Mouse (Mus musculus): ENCODE measurements around the gene Dtx3. TPM values are rescaled to one million over a fixed set of nuclear protein-coding genes. Genes with fewer than 3 reads are reported as not detected.

Gene Dtx3
- polyA plus RNA-seq, 1 experiment from 2014 or later, result 129 TPM

DNA sequence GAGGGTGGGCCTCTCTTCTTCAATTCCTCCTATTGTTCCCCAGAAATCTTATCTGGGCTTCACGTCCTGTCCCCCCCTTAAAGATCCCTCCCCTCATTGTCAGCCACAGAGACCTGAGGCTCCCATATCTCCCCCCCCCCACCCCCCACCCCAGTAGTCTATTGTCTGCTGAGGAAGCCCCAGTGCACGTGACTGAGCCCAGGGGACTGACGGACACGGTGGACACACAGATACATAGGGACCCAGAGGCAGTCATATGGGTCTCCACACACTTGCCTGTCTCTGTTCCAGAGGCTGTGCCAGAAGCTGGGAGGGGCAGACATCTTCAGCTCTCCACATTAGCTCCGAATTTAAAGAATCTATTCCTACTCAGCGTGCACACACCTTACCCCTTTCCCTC, 14.0 kb downstream of the Dtx3 start:
- Histone ChIP-seq H3K4me2 (no peak overlapping the region), H3K36me3 (peaks cover 30% of the 10 kb centered on the region), H3K27ac (no peak overlapping the region), H3K9ac (no peak overlapping the region), H3K4me1 (peaks cover 63% of the 10 kb centered on the region), H3K9me3 (replicated peaks) (no peaks in the 10 kb centered on the region), H3K27me3 (peaks cover 75% of the 10 kb centered on the region), H3K4me3 (replicated peaks) (no peak overlapping the region)
- WGBS, result 75% methylated on average over 6 of the region's 6 CpGs
- ATAC-seq (replicated peaks; ENCODE audit: low FRiP score), result no peak

DNA sequence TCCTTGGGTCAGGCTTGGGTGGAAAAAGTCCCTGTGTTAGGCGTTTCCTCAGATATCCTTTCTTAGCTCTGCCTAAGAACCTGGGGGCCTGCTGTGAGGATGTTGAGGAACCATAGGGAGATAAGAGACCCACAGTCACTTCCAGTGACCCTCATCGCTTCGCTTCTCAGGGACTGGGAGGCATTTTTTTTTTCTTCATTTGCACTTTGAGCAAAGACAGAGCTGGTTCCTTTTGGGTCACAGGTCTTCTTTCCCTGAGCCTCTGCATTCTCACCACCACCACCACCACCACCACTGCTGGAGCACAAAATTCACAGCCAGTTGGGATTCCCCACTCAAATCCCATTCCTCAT, 14.9 kb downstream of the Dtx3 start:
- Histone ChIP-seq H3K9ac (no peak overlapping the region), H3K27me3 (peaks cover 82% of the 10 kb centered on the region)
- 28% methylated on average over 3 of the region's 3 CpGs for WGBS

DNA sequence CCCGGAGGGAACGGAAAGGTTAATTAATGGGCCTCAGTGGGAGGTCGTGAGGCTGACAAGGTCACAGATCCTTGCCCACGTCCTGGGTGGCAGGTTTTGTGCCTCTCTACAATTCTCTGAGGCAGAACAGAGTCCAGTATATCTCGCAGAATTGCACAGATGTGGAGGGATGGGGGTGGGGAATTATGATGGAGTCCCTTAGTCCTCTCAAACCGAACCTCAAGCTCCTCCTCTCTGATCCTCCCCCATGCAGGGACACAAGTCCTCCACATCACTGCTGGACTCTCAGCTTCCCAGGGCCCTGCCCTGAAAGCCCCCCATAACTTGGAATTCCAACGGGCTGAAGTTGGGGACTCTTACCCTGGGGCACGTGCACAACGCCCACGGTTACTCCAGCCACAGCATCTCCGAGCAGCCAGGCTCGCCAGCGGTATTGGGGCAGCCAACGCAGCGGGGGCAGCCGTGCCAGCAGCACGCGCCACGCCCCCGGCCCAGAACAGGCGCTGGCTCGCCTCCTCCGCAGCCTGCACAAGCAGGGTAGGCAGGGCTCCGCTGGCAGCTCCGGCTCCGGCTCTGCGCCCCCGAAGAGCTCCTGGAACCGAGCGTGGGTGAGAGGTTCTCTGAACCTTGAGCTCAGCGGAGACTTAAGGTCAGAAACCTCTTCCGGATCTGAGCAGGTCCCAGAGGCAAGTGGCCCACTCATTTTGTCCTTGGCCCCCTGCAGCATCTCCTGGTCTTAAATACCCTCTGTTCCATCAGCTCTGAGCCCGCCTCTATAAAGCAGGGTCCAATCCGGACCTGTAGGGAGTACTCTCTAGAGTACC, 15.4 kb downstream of the Dtx3 start, which contains the start of gene Slc26a10:
Slc26a10 (minus strand) TSS at position 775 of the 824 bp plus-strand sequence.
- WGBS, result 3% methylated on average over 34 of the region's 34 CpGs
- peaks cover 62% of the 10 kb centered on the region for H3K4me1 ChIP-seq
- H3K27me3 ChIP-seq, result peaks cover 79% of the 10 kb centered on the region
- H3K36me3 ChIP-seq, result peaks cover 17% of the 10 kb centered on the region
- H3K9me3 ChIP-seq (replicated peaks), result no peaks in the 10 kb centered on the region
- H3K4me2 ChIP-seq, result peak within 1 kb of the TSS; percentile 56
- H3K9ac ChIP-seq, result no peak within 1 kb of the TSS
- H3K4me3 ChIP-seq (replicated peaks), result peak within 1 kb of the TSS; percentile 26
- no peak; the same call in 1 of the 2 replicates for ATAC-seq (replicated peaks; ENCODE audit: low FRiP score)
- no peak within 1 kb of the TSS for H3K27ac ChIP-seq

More for the DNA sequence above, 14.9 kb downstream of the Dtx3 start:
- Histone ChIP-seq H3K4me2 (peak overlapping the region; percentile 56), H3K4me1 (peaks cover 64% of the 10 kb centered on the region), H3K36me3 (peaks cover 23% of the 10 kb centered on the region), H3K27ac (no peak overlapping the region), H3K9me3 (replicated peaks) (no peaks in the 10 kb centered on the region), H3K4me3 (replicated peaks) (peak overlapping the region; percentile 26)
- no peak for ATAC-seq (replicated peaks; ENCODE audit: low FRiP score)

DNA sequence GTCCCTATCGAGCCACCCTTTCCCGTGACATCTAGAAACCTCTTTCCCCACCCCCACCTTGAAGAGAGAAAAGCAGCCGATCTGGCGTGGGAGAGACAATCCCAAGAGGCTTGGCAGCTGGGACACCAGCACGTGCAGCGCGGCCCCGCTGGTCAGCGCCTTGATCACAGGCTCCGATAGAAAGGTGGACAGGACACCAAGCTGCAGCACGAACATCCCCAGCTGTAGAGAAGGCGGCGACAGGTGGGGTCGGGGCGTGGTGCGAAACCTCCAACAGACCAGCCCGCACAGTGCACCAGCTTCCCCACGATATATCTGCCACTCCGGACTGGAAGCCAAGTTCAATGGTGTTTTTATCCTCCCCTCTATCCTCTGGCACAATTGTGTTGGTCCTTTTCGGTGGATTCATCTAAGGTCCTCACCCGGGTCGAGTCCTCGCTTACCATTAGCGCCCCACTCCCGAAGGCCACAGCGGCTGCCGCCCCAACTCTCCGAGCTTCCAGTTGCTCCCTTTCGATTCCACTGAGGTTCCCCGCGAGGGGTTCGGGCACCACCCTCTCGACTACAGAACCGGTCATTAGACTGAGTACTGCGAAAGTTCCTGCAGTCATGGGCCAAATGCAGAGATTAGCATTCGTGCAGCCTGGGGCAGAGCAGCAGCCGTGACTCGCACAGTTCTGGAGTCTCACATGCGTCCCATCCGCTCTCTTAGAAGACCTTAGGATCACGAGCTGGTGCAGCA, 17.1 kb downstream of the Dtx3 start:
- Histone ChIP-seq H3K4me1 (peaks cover 46% of the 10 kb centered on the region), H3K36me3 (peaks cover 10% of the 10 kb centered on the region), H3K9ac (no peak overlapping the region), H3K27me3 (peaks cover 82% of the 10 kb centered on the region), H3K4me2 (peak overlapping the region; percentile 75), H3K4me3 (replicated peaks) (peak overlapping the region; percentile 38), H3K9me3 (replicated peaks) (no peaks in the 10 kb centered on the region), H3K27ac (no peak overlapping the region)
- no peak for ATAC-seq (replicated peaks; ENCODE audit: low FRiP score)
- WGBS, result 3% methylated on average over 41 of the region's 41 CpGs

DNA sequence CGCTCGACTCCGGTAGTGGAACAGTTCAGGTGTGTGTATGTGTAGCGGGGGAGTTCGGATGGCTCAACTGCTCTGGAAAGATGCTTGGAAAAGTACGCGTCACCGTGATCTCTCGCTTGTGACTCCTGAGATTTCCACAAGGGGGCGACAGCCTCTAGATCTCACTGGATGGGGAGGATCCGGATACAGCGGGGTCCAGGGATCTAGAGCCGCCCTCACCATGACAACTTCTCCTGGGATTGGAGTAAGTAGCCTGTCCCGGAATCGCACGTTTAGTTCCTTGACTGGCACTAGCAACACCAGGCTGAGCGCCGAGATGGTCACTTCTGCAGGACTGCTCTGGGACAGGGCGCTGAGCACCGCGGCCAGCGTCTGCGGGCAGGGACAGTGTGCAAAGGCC, 17.8 kb downstream of the Dtx3 start:
- no peak overlapping the region for H3K27ac ChIP-seq
- H3K4me3 ChIP-seq (replicated peaks), result peak overlapping the region; percentile 38
- H3K36me3 ChIP-seq, result peaks cover 4% of the 10 kb centered on the region; the same call in 1 of the 2 replicates
- peaks cover 42% of the 10 kb centered on the region for H3K4me1 ChIP-seq
- WGBS, result 2% methylated on average over 23 of the region's 23 CpGs
- peak; percentile 31 for ATAC-seq (replicated peaks; ENCODE audit: low FRiP score)
- peaks cover 76% of the 10 kb centered on the region for H3K27me3 ChIP-seq
- peak overlapping the region; percentile 75 for H3K4me2 ChIP-seq
- H3K9me3 ChIP-seq (replicated peaks), result no peaks in the 10 kb centered on the region
- no peak overlapping the region for H3K9ac ChIP-seq

DNA sequence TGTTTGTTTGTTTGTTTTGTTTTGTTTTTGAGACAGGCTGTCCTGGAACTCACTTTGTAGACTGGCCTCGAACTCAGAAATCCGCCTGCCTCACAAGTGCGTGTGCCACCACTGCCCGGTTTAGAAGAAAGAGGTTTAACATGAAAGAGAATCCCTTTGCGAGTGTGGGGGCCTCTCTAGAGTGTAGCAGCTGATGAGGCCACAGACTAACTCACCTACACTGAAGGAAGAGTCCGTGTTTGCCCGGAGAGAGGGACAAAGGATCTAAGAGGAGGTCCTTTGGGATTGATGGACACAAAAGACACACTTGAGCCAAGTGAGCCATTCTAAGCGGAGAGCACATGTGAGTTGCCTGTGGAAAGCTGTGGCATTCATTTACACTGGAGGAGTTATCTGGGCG, 18.3 kb downstream of the Dtx3 start:
- Histone ChIP-seq H3K27ac (no peak overlapping the region), H3K4me3 (replicated peaks) (peak overlapping the region; percentile 38), H3K4me1 (peaks cover 42% of the 10 kb centered on the region), H3K27me3 (peaks cover 74% of the 10 kb centered on the region), H3K4me2 (peak overlapping the region; percentile 75), H3K9me3 (replicated peaks) (no peaks in the 10 kb centered on the region), H3K9ac (no peak overlapping the region), H3K36me3 (no peaks in the 10 kb centered on the region; the same call in 1 of the 2 replicates)
- 0 out of 2 replicates have a peak, but pooled peaks have one; percentile 2 for ATAC-seq (replicated peaks; ENCODE audit: low FRiP score)
- 21% methylated on average over 9 of the region's 9 CpGs for WGBS

DNA sequence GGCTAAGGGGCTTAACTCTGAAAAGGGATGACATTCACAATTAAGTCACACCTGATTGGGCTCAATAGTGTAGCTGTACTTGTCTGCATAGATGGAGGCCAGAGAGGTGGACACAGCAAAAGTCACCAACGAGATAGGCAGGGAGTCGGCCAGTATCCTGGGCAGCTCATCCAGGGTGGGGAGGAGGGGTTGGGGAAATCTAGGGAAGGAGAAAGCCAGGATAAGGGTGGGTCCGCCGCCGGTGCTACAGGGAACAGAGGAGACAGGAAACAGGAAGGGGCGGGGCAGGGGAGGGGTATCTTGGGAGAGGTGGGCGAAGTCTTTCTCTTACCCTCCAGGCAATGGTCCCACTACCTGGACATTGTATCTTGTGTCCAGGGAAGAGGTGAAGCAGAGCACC, 18.8 kb downstream of the Dtx3 start:
- WGBS, result 7% methylated on average over 7 of the region's 7 CpGs
- Histone ChIP-seq H3K9me3 (replicated peaks) (no peaks in the 10 kb centered on the region), H3K9ac (no peak overlapping the region), H3K4me3 (replicated peaks) (peak overlapping the region; percentile 18; the same call in 1 of the 2 replicates), H3K4me1 (peaks cover 42% of the 10 kb centered on the region), H3K4me2 (peak overlapping the region; percentile 75), H3K36me3 (no peaks in the 10 kb centered on the region), H3K27ac (no peak overlapping the region), H3K27me3 (peaks cover 74% of the 10 kb centered on the region)
- no peak for ATAC-seq (replicated peaks; ENCODE audit: low FRiP score)

DNA sequence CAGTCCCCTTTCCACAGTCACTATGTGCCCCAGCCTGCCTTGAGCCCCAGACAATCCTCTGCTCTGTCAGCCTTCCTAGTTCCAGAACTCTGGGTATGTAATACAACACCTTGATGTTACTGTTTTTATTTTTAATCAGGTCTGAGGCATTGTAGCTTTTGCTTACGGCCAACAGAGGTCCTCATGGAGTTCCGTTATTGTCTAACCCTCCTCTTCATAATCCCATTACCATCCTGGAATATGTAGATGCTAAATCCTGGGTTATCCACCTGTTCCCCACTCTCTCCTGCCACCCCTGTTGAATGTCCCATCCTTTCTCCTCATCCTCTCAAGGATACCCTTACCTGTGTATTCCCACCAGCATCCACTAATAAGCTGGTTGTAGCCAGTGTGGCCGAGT, 19.3 kb downstream of the Dtx3 start:
- no peaks in the 10 kb centered on the region for H3K9me3 ChIP-seq (replicated peaks)
- peak overlapping the region; percentile 75; the same call in 1 of the 2 replicates for H3K4me2 ChIP-seq
- peaks cover 42% of the 10 kb centered on the region for H3K4me1 ChIP-seq
- no peak overlapping the region for H3K27ac ChIP-seq
- no peak overlapping the region for H3K4me3 ChIP-seq (replicated peaks)
- no peak for ATAC-seq (replicated peaks; ENCODE audit: low FRiP score)
- peaks cover 75% of the 10 kb centered on the region for H3K27me3 ChIP-seq
- 43% methylated on average over 3 of the region's 3 CpGs for WGBS
- H3K9ac ChIP-seq, result no peak overlapping the region
- no peaks in the 10 kb centered on the region for H3K36me3 ChIP-seq

DNA sequence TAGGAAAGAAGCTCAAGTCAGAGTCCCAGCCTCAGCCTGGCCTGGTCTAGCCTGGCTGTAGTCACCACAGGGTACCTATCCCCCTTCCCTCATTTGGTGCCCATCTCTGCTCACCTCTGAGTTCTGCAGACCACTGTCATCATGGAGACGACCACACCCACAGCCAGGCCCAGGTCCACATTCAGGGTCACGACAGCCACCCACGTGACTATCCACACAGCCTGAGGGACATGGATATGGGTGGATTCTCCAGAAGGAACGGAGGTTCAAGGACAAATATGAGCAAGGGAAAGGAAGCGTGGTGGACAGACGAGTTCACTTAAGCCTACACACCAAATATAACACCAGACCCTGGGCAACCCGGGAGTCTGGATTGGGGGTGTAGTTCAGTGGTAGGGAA, 21.4 kb downstream of the Dtx3 start:
- ATAC-seq (replicated peaks; ENCODE audit: low FRiP score), result no peak
- no peak overlapping the region for H3K4me3 ChIP-seq (replicated peaks)
- H3K4me2 ChIP-seq, result no peak overlapping the region
- H3K9ac ChIP-seq, result no peak overlapping the region
- no peaks in the 10 kb centered on the region for H3K9me3 ChIP-seq (replicated peaks)
- 90% methylated on average over 7 of the region's 7 CpGs for WGBS
- no peak overlapping the region for H3K27ac ChIP-seq
- no peaks in the 10 kb centered on the region for H3K36me3 ChIP-seq
- peaks cover 75% of the 10 kb centered on the region for H3K27me3 ChIP-seq
- H3K4me1 ChIP-seq, result peaks cover 43% of the 10 kb centered on the region

DNA sequence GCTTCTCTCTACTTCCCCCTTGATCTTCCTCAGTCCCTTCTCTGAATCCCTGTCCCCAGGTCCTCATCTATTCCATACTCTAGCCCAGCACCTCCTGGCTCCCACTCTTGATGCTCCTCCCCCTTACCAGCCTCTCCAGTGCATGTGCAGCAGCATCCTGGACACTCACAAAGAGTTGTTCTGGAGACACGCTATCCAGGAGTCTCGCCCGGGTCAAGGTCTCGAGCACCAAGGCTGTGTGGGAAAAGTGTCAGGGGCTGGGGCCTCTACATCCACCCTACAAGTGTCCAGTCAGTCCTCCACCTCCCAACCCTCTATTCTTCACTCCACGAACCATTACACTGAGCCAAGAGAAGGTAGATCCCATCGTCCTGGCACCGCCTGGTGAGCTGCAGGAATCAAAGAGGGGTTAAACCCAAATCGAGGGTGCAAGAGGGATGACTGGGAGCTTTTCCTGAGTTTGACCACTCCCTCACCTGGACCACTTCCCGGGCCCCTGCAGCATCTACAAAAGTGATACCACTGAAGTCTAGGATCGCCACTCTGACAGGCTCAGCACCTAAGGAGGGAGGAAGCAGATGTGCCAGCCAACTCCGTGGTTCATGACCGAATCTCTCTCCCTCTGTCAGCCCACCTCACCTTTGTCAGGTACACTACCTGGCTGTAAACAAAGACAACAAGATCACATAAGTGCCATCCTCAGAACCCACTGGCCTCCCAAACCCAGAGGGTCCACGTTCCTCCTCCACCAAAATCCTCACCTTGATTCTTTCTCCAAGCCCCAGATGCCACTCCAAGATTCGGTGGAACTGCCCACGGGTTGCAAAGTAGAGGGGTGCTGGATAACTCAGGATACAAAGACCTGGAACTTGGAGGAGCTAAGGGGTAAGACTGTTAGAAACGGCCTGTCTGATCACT, 22.1 kb downstream of the Dtx3 start:
- no peaks in the 10 kb centered on the region for H3K36me3 ChIP-seq
- WGBS, result 84% methylated on average over 16 of the region's 16 CpGs
- no peak overlapping the region for H3K4me3 ChIP-seq (replicated peaks)
- peaks cover 75% of the 10 kb centered on the region for H3K27me3 ChIP-seq
- no peak overlapping the region for H3K4me2 ChIP-seq
- H3K9me3 ChIP-seq (replicated peaks), result no peaks in the 10 kb centered on the region
- H3K4me1 ChIP-seq, result peaks cover 35% of the 10 kb centered on the region
- no peak overlapping the region for H3K27ac ChIP-seq
- no peak for ATAC-seq (replicated peaks; ENCODE audit: low FRiP score)
- no peak overlapping the region for H3K9ac ChIP-seq

DNA sequence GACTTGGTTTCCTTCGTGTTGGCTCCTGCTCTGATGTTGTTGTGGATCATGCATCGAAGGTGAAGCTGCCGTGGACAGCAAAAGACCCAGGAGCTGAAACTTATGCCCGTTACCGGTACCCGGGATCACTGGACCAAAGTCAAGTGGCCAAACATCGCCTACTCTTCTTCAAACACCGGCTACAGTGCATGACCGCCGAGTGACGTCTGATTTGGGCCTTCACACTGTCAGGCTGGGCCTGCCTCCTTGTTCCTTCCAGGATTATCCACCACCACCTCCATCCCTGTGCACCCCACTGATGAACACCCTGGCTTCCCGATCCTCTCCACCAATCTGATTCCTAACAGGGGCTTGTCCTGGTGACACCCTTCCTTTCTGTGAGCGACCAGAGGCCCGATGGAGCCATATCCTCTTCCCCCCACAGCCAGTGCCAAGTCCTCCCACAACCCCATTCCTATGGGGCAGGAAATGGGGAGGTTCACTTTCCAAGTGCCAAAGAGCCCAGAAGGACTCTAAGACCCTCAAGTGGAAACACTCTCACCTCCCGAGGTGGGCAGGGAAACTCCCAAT, 23.8 kb downstream of the Dtx3 start:
- Histone ChIP-seq H3K36me3 (no peaks in the 10 kb centered on the region), H3K4me2 (no peak overlapping the region), H3K27me3 (peaks cover 76% of the 10 kb centered on the region), H3K4me3 (replicated peaks) (no peak overlapping the region), H3K9me3 (replicated peaks) (no peaks in the 10 kb centered on the region), H3K9ac (no peak overlapping the region), H3K4me1 (peaks cover 22% of the 10 kb centered on the region), H3K27ac (no peak overlapping the region)
- 84% methylated on average over 15 of the region's 15 CpGs for WGBS
- no peak for ATAC-seq (replicated peaks; ENCODE audit: low FRiP score)
